Mouse (Mus musculus): ENCODE measurements around the gene Gramd4. TPM values are rescaled to one million over a fixed set of nuclear protein-coding genes. Genes with fewer than 3 reads are reported as not detected.
A peak's percentile ranks its signal among the peaks of the same experiment; 100 is the strongest.

Gene Gramd4
- polyA plus RNA-seq, 1 experiment from 2014 or later, result 29.1 TPM

- 24% methylated on average over 14 of the region's 14 CpGs for WGBS
- H3K9ac ChIP-seq (replicated peaks), result peak overlapping the region; percentile 39; the same call in 1 of the 2 replicates
- peaks cover 72% of the 10 kb centered on the region for H3K4me1 ChIP-seq
- no peaks in the 10 kb centered on the region for H3K27me3 ChIP-seq
- no peak for ATAC-seq (ENCODE audit: low FRiP score, low read depth)
- H3K36me3 ChIP-seq, result peaks cover 9% of the 10 kb centered on the region
- 0 out of 2 replicates have a peak overlapping the region, but pooled peaks have one; percentile 1 for H3K4me2 ChIP-seq (replicated peaks)
- peak overlapping the region; percentile 44 for H3K27ac ChIP-seq (replicated peaks)
- no peak overlapping the region for H3K4me3 ChIP-seq
- no peaks in the 10 kb centered on the region for H3K9me3 ChIP-seq
Measured at GRCm38 (mm10) chr15:86087591-86088149, 30.2 kb downstream of the Gramd4 start.

DNA sequence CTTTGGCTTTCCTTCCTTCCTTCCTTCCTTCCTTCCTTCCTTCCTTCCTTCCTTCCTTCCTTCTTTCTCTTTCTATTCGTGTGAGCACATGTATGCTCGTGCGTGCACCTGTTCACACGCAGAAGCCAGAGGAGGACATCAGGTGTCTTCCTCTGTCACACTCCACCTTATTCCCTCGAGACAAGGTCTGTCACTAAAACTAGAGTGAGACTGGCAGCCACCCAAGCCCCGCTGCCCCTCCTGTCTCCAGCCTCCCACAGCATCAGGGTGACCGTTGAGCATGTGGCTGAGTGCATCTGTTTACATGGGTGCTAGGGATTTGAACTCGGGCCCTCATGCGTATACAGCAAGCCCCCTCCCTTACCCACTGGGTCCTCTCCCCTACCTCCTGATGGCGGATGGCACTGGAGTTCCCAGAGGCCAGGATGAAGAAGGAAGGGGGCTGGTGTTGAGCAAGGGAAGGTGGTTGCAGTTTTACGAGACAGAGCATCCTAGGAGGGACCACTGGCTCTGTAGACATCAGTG, 30.8 kb downstream of the Gramd4 start:
- peak overlapping the region; percentile 44 for H3K27ac ChIP-seq (replicated peaks)
- 86% methylated on average over 11 of the region's 11 CpGs for WGBS
- H3K4me2 ChIP-seq (replicated peaks), result 0 out of 2 replicates have a peak overlapping the region, but pooled peaks have one; percentile 1
- no peak overlapping the region for H3K9ac ChIP-seq (replicated peaks)
- H3K27me3 ChIP-seq, result no peaks in the 10 kb centered on the region
- no peak for ATAC-seq (ENCODE audit: low FRiP score, low read depth)
- H3K4me1 ChIP-seq, result peaks cover 65% of the 10 kb centered on the region
- H3K9me3 ChIP-seq, result no peaks in the 10 kb centered on the region
- no peak overlapping the region for H3K4me3 ChIP-seq
- peaks cover 12% of the 10 kb centered on the region for H3K36me3 ChIP-seq

- no peak overlapping the region for H3K4me2 ChIP-seq (replicated peaks)
- H3K4me3 ChIP-seq, result no peak overlapping the region
- H3K9me3 ChIP-seq, result no peaks in the 10 kb centered on the region
- peaks cover 56% of the 10 kb centered on the region for H3K4me1 ChIP-seq
- no peaks in the 10 kb centered on the region for H3K27me3 ChIP-seq
- ATAC-seq (ENCODE audit: low FRiP score, low read depth), result no peak
- no peak overlapping the region for H3K9ac ChIP-seq (replicated peaks)
- WGBS, result 89% methylated on average over 13 of the region's 13 CpGs
- H3K36me3 ChIP-seq, result peaks cover 12% of the 10 kb centered on the region
- no peak overlapping the region for H3K27ac ChIP-seq (replicated peaks)
Measured at GRCm38 (mm10) chr15:86089091-86089744, 31.7 kb downstream of the Gramd4 start.

DNA sequence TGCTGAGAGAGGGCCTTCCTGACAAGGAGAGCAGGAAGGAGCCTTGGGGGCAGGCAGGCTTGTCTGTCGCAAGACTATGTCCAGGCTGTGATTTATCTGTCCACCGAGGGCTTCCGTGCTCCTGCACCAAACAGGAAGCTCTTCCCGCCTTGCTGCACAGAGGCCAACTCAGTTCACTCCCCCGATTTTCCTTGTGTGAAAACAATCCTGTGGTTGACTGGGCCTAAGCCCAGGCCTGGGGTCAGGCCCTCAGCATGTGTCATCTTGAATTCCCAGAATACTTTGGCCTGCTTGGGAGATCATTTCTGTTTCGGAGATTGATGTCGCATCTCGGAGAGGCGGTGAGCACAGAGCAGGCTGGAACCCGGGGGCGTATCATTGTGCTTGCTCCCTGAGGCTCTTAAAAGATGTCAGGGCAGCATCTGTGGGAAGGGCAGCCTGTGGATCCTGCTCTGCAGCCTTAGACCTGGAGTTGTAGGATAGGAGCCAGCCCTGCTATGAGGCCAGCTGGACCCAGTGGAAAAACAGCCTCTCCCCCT, 32.6 kb downstream of the Gramd4 start:
- H3K27ac ChIP-seq (replicated peaks), result 0 out of 2 replicates have a peak overlapping the region, but pooled peaks have one; percentile 8
- peaks cover 12% of the 10 kb centered on the region for H3K36me3 ChIP-seq
- no peaks in the 10 kb centered on the region for H3K27me3 ChIP-seq
- ATAC-seq (ENCODE audit: low FRiP score, low read depth), result no peak
- WGBS, result 70% methylated on average over 11 of the region's 11 CpGs
- no peak overlapping the region for H3K4me3 ChIP-seq
- no peak overlapping the region for H3K4me2 ChIP-seq (replicated peaks)
- peaks cover 48% of the 10 kb centered on the region for H3K4me1 ChIP-seq
- H3K9ac ChIP-seq (replicated peaks), result no peak overlapping the region
- no peaks in the 10 kb centered on the region for H3K9me3 ChIP-seq

GRCm38 (mm10) chr15:86090578-86090977, 33.1 kb downstream of the Gramd4 start:
- Histone ChIP-seq H3K9me3 (no peaks in the 10 kb centered on the region), H3K4me2 (replicated peaks) (no peak overlapping the region), H3K9ac (replicated peaks) (no peak overlapping the region), H3K36me3 (peaks cover 12% of the 10 kb centered on the region), H3K27me3 (no peaks in the 10 kb centered on the region), H3K4me3 (no peak overlapping the region), H3K4me1 (peaks cover 43% of the 10 kb centered on the region), H3K27ac (replicated peaks) (no peak overlapping the region)
- ATAC-seq (ENCODE audit: low FRiP score, low read depth), result no peak
- 94% methylated on average over 8 of the region's 8 CpGs for WGBS

- 91% methylated on average over 23 of the region's 23 CpGs for WGBS
- Histone ChIP-seq H3K4me1 (peaks cover 35% of the 10 kb centered on the region), H3K4me2 (replicated peaks) (no peak overlapping the region), H3K9ac (replicated peaks) (no peak overlapping the region), H3K9me3 (no peaks in the 10 kb centered on the region), H3K4me3 (no peak overlapping the region), H3K27ac (replicated peaks) (no peak overlapping the region), H3K36me3 (peaks cover 12% of the 10 kb centered on the region), H3K27me3 (no peaks in the 10 kb centered on the region)
- no peak for ATAC-seq (ENCODE audit: low FRiP score, low read depth)
Measured at GRCm38 (mm10) chr15:86091201-86091997, 33.9 kb downstream of the Gramd4 start.

DNA sequence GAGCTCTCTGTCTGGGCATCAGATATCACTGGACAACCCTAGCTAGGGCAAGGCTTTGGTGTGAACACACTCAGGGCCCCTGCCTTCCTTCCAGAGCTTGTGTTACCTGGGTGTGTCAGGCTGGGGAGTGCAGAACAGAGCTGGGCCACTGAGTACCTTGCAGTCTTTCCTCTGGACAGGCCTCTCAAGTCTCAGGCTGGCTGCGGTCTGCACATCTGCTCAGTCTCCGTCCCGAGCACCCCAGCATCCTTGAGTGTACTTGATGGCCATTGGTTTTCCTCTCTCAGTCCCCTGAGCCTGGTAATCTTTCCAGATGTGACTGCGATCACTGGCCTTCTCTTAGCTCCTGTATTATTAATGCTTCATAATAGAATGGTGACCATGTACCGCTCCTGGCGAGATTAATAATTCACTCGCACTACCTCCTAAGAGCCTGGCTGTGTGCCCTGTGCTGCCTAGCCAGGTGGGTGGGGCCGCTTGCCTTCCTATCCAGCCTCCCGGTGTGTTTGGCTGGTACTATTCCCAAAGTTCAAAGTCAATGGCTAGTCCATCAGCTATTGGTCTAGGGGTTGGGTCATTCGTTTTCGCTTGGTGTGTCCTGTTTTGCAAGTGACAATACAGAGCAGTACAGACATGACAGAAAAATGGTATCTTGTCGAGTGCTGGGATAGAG, 34.6 kb downstream of the Gramd4 start:
- Histone ChIP-seq H3K4me2 (replicated peaks) (no peak overlapping the region), H3K36me3 (peaks cover 12% of the 10 kb centered on the region), H3K27ac (replicated peaks) (no peak overlapping the region), H3K9me3 (no peaks in the 10 kb centered on the region), H3K4me1 (peaks cover 27% of the 10 kb centered on the region), H3K27me3 (no peaks in the 10 kb centered on the region), H3K9ac (replicated peaks) (no peak overlapping the region), H3K4me3 (no peak overlapping the region)
- WGBS, result 89% methylated on average over 12 of the region's 12 CpGs
- no peak for ATAC-seq (ENCODE audit: low FRiP score, low read depth)

- 94% methylated on average over 1 of the region's 1 CpGs for WGBS
- no peak for ATAC-seq (ENCODE audit: low FRiP score, low read depth)
- H3K4me3 ChIP-seq, result no peak overlapping the region
- H3K27ac ChIP-seq (replicated peaks), result no peak overlapping the region
- no peaks in the 10 kb centered on the region for H3K27me3 ChIP-seq
- no peak overlapping the region for H3K9ac ChIP-seq (replicated peaks)
- peaks cover 20% of the 10 kb centered on the region for H3K4me1 ChIP-seq
- H3K9me3 ChIP-seq, result no peaks in the 10 kb centered on the region
- no peak overlapping the region for H3K4me2 ChIP-seq (replicated peaks)
- H3K36me3 ChIP-seq, result peaks cover 12% of the 10 kb centered on the region
Measured at GRCm38 (mm10) chr15:86093236-86093635, 35.7 kb downstream of the Gramd4 start.

- Histone ChIP-seq H3K27me3 (no peaks in the 10 kb centered on the region), H3K27ac (replicated peaks) (no peak overlapping the region), H3K9me3 (no peaks in the 10 kb centered on the region), H3K9ac (replicated peaks) (no peak overlapping the region), H3K4me2 (replicated peaks) (no peak overlapping the region), H3K36me3 (peaks cover 18% of the 10 kb centered on the region), H3K4me1 (peaks cover 13% of the 10 kb centered on the region), H3K4me3 (no peak overlapping the region)
- no peak for ATAC-seq (ENCODE audit: low FRiP score, low read depth)
- WGBS, result 79% methylated on average over 10 of the region's 10 CpGs
Measured at GRCm38 (mm10) chr15:86094324-86095121, 37.0 kb downstream of the Gramd4 start.

DNA sequence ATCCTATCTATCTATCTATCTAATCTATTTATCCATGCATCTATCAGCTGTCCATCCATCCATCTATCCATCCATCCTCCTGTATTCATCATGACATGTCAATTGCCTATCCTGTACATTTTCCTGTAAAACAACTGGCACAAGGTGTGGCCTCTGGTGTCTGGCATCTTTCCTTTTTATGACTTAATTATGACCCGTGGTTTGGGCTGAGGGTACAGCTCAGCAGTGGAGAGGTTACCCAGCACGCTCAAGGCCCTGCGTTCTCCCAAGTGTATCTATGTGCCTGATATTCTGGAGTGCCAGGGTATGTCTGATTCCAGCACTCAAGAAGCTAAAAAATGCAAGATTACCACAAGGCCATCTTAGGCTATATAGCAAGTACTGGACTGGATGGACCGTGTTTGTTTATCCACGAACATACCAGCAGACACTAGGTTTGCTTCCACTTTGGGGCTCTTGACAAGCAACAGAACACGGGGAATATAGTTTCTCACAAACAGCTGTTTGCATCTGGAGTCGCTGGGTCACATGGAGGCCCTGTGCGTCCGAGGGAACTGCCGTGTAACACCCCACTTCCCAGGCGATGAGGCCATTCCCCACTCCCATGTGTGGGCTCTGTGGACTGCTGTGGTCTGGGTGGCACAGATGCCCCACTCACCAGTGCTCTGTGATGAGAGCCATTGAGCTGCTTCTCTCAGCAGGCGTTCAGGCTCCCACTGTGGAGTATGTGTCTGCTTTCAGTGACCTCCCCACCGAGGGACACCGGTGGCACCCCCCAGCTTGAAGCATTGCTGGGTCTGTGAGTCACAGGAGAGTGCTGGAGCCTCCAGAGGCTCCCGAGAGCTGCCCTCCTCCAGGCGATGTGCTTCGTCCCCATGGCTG, 38.5 kb downstream of the Gramd4 start:
- H3K27me3 ChIP-seq, result no peaks in the 10 kb centered on the region
- no peak overlapping the region for H3K4me2 ChIP-seq (replicated peaks)
- peaks cover 23% of the 10 kb centered on the region for H3K36me3 ChIP-seq
- peaks cover 4% of the 10 kb centered on the region; the same call in 1 of the 2 replicates for H3K4me1 ChIP-seq
- ATAC-seq (ENCODE audit: low FRiP score, low read depth), result no peak
- WGBS, result 93% methylated on average over 17 of the region's 17 CpGs
- H3K9me3 ChIP-seq, result no peaks in the 10 kb centered on the region
- H3K27ac ChIP-seq (replicated peaks), result no peak overlapping the region
- H3K9ac ChIP-seq (replicated peaks), result no peak overlapping the region
- H3K4me3 ChIP-seq, result no peak overlapping the region

All from midbrain, embryonic 12.5 days (tissue).